Mouse (Mus musculus) erythroid progenitor cell, adult 5-6 weeks (primary cell): Measurements from ENCODE around the gene Syngr2. TPM values are rescaled to one million over a fixed set of nuclear protein-coding genes. Genes with fewer than 3 reads are reported as not detected.
"Not testable (repeated sequence)": the region's sequence is repeated elsewhere in the genome, so short reads cannot be mapped to it uniquely, and the experiment has no call there.

ENCODE experiments used
- ATAC-seq: replicated peaks from 2 replicates; pipeline ENCODE4 v1.8.0; 2016; ENCODE audit warnings: moderate number of reproducible peaks, mild to moderate bottlenecking, moderate TSS enrichment, inconsistent platforms; ENCODE audit not compliant: poor library complexity, low FRiP score, severe bottlenecking
- total RNA-seq, 2 experiments: library from RNA; stranded (forward) in 1 of 2; stranded (reverse) in 1 of 2; fragments of 150-400 nt in 1 of 2; fragments of 186-747, 209-891 nt in 1 of 2; gene quantifications; 2 replicates each; pipeline versions ENCODE4 v1.2.3 to v1.2.4; 2015 to 2017; ENCODE audit warnings: low replicate concordance in 2 of 2

Syngr2 gene
- total RNA-seq, 2 experiments from 2014 or later: 35.0 to 65.4 TPM

DNA sequence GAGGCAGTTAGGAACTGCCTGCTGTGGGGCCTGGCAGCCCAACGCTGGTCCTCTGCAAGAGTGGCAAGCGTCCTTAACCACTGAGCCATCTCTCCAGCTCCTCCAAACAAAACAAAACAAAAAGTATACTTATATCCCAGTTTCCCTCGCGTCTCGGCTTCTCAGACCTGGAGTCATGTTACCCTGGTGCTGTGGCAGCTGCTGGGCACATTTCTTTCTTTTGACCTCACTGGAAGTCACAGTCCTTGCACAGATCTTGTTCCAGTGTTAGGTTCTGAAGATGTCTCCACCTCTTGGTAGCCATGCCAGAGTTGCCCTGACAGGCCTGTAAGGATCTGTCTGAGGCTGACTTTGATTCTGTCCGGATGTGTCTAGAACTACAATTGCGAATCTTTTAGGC lies 7.8 kb upstream of the Syngr2 start:
- ATAC-seq: no peak

DNA sequence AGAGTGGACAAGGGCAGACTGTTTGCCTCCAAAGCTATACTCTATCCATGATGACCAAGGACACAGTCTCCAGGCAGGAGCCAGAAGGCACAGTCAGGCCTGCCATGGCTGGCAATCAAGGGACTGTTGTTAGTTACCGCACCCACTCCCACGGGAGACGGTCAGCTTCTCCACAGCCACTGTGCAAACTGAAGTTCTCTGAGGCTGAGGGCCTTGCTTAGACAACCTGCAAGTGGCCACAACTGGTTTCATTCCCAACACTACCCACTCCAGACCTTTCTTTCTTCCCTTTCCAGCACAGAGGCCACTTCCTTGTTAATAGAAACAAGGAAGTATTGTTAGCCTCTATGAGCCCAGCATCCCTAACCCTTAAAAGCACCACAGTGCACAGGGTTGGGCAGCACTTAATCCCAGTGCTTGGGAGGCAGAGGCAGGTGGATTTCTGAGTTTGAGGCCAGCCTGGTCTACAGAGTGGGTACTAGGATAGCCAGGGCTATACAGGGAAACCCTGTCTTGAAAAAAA lies 6.2 kb upstream of the Syngr2 start:
- no peak for ATAC-seq

DNA sequence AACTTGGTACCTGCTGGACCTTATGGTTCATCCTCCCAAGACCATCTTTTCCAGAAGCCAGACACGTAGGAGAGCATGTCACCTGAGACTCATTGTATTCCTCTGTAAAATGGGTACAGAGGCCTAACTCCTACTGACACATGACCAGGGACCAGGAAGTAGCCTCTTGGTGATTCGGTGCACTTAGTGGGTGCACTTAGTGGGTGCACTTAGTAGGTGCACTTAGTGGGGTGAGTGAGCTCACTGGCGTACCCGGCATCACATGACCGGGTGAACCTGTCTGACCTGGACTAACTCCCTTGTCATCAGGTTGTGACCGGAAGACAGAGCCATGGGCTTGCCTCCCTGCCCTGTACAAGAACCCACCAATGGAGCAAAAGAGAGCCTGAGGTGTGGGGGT lies 2.7 kb upstream of the Syngr2 start:
- no peak for ATAC-seq

DNA sequence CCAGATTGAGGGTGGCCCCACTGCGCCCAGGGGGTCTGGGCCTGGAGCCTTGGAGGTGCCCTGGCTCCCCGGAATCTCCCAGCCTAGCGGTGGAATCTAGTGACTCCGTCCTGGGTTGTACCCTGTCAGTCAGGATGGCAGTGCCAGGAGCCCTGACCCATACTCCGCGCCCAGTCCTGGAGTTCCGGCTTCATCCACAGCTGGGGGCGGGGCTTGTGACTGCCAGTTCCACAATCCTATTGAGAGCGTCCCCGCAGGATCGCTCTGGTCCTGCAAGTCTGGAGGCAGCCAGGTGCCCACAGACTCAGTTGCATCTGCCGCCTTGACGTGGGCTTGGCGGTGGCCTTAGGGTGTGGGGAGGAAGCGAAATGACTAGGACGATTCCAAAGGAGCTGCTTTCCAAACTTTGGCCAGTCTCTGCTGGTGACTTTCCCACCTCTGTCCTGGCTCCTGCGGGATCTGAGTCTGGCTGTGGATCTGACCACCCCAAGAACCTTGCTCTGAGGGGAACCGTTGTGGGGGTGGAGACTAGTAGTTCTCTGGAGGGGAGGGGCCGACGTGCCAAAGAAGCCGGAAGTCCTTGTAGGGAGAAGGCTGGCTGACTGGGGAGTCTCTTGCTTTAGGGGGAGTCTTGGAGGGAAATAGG lies 1.1 kb downstream of the Syngr2 start:
- ATAC-seq: peak; percentile 78

DNA sequence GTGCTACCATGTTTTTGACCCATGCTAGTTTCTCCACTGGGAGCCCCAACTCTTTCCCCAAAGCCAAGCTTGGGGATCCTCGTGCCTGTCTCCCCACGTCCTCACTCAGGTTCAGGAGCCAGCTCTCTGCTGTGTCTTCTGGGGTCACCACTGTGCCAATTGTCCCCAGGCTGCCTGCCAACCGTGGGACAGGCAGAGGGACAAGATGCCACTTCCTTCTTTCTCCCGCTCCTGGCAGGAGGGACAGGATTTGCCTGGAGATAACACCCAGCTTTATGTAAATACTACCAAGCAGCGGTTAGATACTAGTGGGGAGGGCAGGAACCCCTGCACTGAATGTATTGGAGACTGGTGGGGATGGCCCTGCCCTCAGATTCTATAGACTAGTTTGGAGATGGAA lies 4.4 kb downstream of the Syngr2 start:
- ATAC-seq: no peak

DNA sequence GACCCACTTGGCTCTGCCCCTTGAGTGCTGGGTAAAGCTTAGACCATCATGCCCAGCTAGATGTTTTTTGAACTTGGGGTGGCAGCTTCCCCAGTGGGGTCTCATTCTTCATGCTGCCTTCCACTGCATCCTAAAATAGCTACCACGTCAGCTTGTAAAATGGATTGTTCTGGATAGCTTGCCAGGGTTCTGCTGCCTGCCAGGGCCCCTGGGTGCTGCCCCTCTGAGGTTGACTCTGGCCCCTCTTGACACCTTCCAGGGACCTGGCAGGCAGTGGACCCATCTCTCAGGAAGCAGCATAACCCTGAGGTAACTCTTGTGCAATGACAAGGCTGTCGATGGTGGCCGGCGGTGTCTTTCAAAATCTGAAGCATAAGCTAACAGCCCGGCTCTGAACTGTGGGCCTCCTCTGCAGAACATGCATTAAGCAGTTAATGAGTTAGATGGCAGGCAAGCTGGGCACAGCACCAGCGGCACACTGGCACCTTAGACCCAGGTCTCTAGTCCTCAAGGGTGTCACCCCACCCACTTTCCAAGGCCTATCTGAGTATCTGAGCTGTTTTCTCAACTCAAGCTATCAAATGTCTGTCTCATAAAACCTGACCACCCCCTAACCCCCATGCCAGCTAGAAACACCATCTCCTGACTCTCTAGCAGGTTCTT lies 5.4 kb downstream of the Syngr2 start:
- ATAC-seq: no peak

DNA sequence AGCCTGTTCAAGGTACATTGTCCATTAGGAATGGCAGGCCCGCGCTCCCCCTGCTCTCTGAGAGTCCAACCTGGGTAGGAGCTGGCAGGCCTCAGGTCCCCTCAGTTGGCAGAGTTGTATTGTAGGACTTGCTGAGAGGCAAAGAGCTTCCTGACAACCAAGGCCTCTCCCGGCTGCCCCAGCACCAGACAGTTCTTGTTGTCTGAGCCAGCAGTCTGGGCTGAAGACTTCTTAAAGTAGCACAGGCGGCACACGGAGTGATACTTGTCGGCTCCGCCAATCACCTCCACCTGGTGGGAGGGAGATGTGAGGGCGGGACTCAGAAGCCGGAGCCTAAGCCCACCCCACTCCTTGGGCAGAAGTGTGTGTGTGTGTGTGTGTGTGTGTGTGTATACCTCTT lies 6.4 kb downstream of the Syngr2 start:
- not testable (repeated sequence) for ATAC-seq

DNA sequence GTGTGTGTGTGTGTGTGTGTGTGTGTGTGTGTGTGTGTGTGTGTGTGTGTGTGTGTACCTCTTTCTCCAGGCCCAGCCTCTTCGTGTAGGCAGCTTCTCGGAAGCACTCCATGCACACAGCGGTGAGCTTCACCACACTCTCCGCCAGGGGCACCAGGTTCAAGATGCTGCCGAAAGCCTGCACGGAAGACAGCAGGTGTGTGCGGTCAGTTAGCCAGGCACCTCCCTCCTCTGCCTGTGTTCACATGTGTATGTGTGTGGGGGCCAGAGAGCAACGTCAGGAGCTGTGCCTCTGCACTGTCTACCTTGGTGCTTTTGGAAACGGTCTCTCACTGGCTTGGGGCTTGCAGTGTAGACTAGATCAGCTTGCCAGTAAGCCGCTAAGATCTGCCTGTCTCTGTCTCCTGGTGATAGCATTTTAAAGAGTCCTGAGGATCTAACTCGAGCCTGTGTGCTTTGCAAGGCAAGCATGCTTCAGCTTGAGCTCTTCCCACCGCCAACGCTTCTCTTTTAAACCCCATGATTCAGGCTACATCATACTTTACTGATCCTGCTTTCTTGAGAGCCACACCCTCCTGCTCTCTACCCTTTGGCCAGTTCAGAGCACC lies 7.0 kb downstream of the Syngr2 start:
- no peak for ATAC-seq

DNA sequence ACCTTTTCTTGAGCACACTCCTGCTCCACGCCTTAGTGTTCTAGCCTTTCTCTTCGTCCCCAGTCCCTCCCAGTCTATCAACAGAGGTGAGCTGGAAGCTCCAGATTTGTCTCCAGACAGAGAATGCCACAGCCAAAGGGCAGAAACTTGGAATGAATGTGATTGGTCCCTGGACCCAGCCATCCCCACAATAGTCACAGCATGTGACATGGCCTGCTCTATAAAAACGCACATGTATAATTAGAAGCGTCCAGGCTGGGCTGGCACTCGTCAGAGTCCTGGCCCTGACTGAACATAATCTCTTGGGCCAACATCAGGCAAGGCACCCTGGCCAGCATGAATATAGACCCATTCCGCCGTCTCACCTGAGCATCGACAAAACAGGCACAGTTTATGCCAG lies 9.6 kb downstream of the Syngr2 start:
- ATAC-seq: no peak

DNA sequence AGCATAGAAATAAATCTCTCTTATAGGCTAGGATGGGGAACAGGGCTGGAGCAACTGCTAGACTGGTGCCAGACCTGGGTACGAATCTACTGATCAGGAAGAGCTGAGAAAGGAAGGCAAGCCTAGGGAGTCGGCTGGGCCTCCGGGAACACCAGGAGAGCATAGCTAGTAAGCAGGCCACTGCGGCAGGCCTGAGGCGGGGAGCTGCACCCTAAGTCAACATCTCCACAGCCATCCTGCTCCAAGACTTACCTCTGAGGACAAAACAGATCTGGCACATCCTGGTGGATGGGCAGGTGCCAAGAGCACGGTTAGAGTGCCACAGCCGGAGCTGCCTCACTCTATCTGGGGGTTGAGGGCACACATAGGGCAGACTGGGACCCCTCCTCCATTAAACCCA lies 10.7 kb downstream of the Syngr2 start:
- ATAC-seq: no peak

DNA sequence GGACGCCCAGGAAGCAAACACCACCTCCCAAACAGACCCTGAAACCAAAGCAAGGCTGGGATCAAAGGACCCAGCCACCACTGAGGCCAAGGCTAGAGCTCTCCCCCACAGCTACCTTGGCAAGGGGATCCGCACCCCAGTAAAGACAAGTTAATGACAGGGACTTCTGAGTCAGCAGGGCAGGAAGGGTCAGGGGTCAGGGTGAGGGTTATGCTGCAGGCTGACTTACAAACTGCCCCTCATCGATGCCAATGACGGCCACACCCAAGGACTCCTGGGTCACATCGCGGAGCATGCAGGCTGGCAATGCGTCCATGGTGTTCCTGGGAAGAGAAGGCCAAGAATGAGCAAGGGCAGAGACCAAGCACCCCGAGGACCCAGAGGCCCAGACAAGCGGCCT lies 12.4 kb downstream of the Syngr2 start:
- ATAC-seq: no peak

DNA sequence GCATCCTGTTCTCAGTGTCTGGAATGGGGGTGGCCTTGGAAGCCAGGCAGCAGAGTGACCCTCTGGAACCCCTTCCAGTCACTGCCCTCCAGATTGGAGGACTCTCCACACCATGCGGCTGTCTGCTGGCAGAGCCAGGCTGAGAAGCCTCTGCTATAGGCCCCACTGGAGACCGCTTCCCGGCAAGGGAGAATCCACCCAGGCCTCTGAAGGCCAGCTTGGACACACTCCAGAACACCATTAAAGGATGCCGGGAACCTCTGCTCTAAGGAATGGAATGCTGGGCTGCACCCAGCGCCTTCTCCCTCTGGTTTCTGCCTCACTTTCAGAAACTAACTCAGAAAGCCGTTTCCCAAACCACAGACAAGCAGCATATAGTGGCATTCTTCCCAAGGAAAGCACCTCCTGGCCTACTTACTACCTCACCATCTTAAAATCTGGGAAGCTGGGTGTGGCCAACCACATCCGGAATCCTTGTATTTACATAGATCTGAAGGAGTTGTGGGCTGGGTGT lies 13.3 kb downstream of the Syngr2 start:
- ATAC-seq: no peak

DNA sequence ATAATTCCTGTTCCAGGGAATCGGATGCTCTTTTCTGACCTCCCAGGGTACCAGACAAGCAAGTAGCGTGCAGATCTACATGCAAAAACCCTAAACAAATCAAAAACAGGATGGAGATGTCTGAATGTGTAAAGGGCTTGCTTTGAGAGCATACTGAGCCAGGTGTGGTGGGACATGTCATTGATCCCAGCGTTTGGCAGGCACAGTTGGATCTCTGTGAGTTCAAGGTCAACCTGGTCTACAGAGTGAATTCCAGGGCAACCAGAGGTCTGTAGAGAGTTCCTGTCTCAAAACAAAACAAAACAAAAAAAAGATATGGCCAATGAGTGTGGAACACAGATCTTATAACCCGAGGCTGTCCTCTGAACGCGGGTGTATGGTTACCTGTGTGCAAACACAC lies 13.9 kb downstream of the Syngr2 start:
- ATAC-seq: no peak

DNA sequence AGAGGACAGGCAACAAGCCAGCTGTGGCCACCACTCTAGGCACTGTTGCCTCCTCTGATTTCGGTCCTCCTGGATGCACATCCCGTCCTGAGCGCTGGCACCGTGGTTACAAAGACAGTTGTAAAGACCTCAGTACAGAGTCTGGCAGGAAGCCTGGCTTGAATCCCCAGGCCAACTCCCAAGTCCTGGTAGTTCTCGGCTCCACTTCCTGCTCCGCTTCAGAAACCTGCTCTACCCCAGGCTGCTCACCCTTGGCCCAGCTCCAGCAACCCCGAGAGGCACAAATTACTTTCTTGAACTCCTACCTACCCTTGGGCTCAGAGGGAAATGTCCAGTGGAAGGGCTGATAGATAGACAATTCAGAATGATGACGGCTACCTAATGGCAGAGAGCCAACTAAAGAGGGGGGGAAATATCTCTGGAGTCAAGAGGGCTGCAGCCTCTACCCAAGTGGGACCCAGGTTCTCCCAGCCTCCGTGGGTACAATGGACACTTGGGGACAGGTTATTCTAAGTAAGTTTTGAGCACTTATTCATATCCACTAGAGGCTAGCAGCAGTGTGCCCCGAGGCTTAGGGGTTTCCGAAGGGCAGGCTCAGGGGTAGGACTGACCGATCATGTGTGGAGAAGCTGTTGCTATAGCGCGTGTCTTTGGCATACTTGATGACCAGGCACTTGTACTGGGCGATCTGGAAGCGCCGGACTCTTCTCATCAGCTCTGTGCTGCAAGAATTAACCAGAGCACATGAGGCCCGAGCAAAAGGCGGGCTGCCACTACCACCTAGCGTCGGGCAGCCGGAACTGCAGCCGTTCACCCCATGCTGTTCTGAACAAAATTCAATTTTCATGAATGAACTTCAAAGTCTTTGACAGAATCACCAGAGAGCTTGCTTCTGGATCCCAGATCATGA lies 14.8 kb downstream of the Syngr2 start:
- ATAC-seq: peak; percentile 43

DNA sequence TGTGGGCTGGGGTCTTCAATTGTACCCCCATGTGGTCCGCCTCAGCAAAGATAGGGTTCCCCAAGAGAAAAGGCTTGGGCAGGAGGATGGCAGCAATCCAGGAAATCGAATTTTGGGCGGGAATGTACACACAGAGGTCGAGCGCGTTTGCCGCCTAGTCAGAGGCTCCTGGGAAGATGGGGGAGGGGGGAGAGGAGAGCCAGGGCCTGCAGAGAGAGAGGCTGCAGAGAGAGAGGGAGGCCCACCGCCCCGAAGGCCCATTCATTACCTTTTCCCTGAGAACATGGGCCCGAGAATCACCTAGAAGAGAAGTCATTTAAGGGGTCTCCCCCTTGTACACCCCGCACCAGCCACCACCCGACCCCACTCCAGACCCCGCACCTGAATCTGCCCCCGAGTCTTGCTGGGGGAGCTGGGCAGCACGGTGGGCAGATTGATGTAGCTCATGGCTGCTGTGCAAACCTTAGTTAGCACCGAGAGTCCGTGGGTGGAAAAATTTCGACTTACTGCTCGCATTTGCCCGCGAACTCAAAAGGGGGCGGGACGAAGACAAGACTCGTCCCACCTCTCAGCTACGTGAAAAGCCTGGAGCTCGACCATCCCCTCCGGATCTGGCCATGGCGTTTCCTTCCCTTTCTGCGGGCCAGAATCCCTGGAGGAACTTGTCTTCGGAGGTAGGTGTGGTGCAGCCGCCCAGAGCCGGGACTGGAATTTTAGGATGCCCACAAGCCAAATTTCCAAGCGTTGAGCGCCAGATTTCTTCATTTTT lies 16.0 kb downstream of the Syngr2 start, which contains the start of the genes Afmid and Tk1:
Afmid (plus strand) TSS at position 592 of the 769 bp plus-strand sequence.
Tk1 (minus strand) TSS at position 760 of the 769 bp plus-strand sequence.
- peak; percentile 54 for ATAC-seq

DNA sequence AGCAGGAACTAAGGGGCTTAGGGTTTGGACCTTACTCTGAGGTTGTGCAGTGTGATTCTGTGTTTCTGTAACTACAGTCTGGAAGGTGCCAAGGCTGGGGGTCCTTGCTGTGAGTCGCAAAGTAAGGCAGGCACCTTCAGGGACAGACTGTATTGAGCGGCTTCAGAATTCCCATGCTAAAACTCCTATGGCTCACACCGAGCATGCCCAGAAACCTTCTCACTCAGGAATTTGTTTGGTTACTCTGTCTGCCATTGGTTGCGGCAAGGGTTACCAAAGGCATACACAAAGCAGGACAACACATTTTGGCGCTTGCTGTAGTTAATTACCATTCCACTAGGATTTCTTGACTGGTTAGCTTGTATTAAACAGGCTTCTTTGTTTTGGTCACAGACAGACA lies 16.7 kb downstream of the Syngr2 start:
- no peak for ATAC-seq

DNA sequence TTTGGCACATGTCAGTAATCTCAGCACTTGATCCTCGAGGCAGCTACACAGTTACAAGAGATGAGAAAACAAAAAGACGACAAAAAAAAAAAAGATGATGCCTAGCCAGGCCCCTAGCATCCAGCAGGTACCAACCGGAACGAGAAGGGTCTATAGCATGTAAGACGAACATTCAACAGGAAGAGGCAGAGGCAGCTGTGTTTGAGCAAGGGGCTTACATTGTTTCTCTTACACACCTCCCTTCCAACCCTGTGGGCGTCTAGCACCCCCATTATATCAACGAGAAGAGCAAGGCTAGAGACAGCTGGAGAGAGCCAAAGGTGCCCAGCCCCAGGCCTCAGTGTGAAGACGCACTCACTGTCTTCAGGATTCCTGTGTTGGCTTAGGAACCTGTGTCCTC lies 17.4 kb downstream of the Syngr2 start:
- no peak for ATAC-seq

DNA sequence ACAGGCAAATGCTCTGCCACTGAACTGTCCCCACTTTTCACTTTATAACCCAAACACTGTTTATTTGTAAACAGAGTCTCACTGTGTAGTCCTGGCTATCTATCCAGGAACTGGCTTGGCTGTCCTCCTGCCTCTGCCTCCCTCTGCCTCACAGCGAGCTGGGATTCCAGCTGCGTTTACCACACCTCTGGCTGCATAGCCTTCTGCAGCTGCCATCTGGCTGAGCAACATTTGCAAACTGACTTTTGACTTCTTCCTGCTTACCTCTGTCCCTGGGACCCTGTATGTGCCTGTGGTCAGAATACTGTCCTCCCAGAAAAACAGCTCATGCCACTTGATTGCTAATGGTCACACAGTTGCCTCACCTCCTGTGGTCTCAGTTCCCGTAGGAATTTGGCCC lies 17.9 kb downstream of the Syngr2 start:
- no peak for ATAC-seq
